Mouse (Mus musculus) heart, postnatal 25 days (tissue): ENCODE data around the gene Drp2. TPM values are rescaled to one million over a fixed set of nuclear protein-coding genes. Genes with fewer than 3 reads are reported as not detected.

ENCODE experiments used
- total RNA-seq, 2 experiments: library from RNA; stranded (reverse); gene quantifications; 2 replicates each; pipeline ENCODE4 v1.2.3; 2021

Gene Drp2
- total RNA-seq, 2 experiments from 2014 or later, result 0.08 to 0.39 TPM

Other genes with a start within 250 kb of the Drp2 start
- 1 to 10 TPM in 1 of 2 experiments, under 1 TPM in 1; 0.61 to 1.5 TPM for gene Xkrx, start 242.5 kb upstream of the Drp2 start, total RNA-seq
- not detected for gene Arl13a, start 217.1 kb upstream of the Drp2 start, total RNA-seq
- gene Nox1, start 182.6 kb upstream of the Drp2 start, total RNA-seq, result under 1 TPM in 1 of 2 experiments, not detected in 1; 0.39 TPM
- 10 to 100 TPM; 43.7 to 55.0 TPM for gene Trmt2b, start 127.6 kb upstream of the Drp2 start, total RNA-seq
- gene Tmem35a, start 109.3 kb upstream of the Drp2 start, total RNA-seq, result 1 to 10 TPM; 6.3 to 8.1 TPM
- gene Cenpi, start 96.5 kb upstream of the Drp2 start, total RNA-seq, result under 1 TPM; 0.48 to 0.55 TPM
- not detected for gene Taf7l, start 71.9 kb downstream of the Drp2 start, total RNA-seq
- gene Timm8a1, start 137.3 kb downstream of the Drp2 start, total RNA-seq, result 10 to 100 TPM; 22.6 to 24.7 TPM
- 1 to 10 TPM; 1.0 to 1.1 TPM for gene Btk, start 179.0 kb downstream of the Drp2 start, total RNA-seq
- 100 to 1,000 TPM; 103 to 104 TPM for gene Rpl36a, start 181.1 kb downstream of the Drp2 start, total RNA-seq
- gene Gla, start 196.6 kb downstream of the Drp2 start, total RNA-seq, result 1 to 10 TPM; 1.6 to 2.1 TPM
- 10 to 100 TPM; 61.4 to 75.0 TPM for gene Hnrnph2, start 196.6 kb downstream of the Drp2 start, total RNA-seq